Mouse (Mus musculus) intestine, embryonic 16.5 days (tissue): ENCODE data around the gene Gabrg3. TPM values are rescaled to one million over a fixed set of nuclear protein-coding genes. Genes with fewer than 3 reads are reported as not detected.

Experiments
- ATAC-seq: fragments of 200-750 bp; cut with Nextera tagmentation; 2 replicates; pipeline ENCODE4 v1.8.0; 2017; ENCODE audit warnings: moderate TSS enrichment, moderate library complexity
- H3K27ac ChIP-seq: fragments of 300-500 bp; sonication (generic); 2 replicates; pipeline ENCODE4 v1.5.1; 2014; ENCODE audit warnings: mild to moderate bottlenecking, low read length
- H3K27me3 ChIP-seq: fragments of 300-500 bp; sonication (generic); replicated peaks from 2 replicates; pipeline ENCODE4 v1.6.1; 2014; ENCODE audit warnings: low read length, control low read depth, mixed read lengths; ENCODE audit not compliant: control insufficient read depth, insufficient read depth
- H3K36me3 ChIP-seq: fragments of 300-500 bp; sonication (generic); 2 replicates; pipeline ENCODE4 v1.6.1; 2014; ENCODE audit warnings: low read length, control low read depth; ENCODE audit not compliant: control insufficient read depth, insufficient read depth
- H3K4me1 ChIP-seq: fragments of 300-500 bp; sonication (generic); 2 replicates; pipeline ENCODE4 v1.6.1; 2014; ENCODE audit warnings: low read length, control low read depth, mixed read lengths; ENCODE audit not compliant: control insufficient read depth, insufficient read depth
- H3K4me2 ChIP-seq: fragments of 300-500 bp; sonication (generic); 2 replicates; pipeline ENCODE4 v1.6.1; 2014; ENCODE audit warnings: low read depth, low read length, control low read depth
- H3K4me3 ChIP-seq: fragments of 300-500 bp; sonication (generic); 2 replicates; pipeline ENCODE4 v1.5.1; 2014; ENCODE audit warnings: mild to moderate bottlenecking, low read length
- H3K9ac ChIP-seq: fragments of 300-500 bp; sonication (generic); 2 replicates; pipeline ENCODE4 v1.6.1; 2014; ENCODE audit warnings: low read depth, low read length
- H3K9me3 ChIP-seq: fragments of 300-500 bp; sonication (generic); 2 replicates; pipeline ENCODE4 v1.6.1; 2016; ENCODE audit warnings: low read length, control low read depth; ENCODE audit not compliant: control insufficient read depth
- WGBS: fragments of 180-500 bp; shearing (Covaris S2); extraction: QIAGEN DNeasy Blood & Tissue Kit; methylation state at CpG from one replicate; pipeline ENCODE4 v1.1.7; 2014; 5-methylcytosine and 5-hydroxymethylcytosine counted together
- polyA plus RNA-seq: library from polyadenylated mRNA; unstranded; fragments of >200 nt; fragmentation: Nextera tagmentation; extraction: Ambion mirVana; gene quantifications from 2 replicates; pipeline ENCODE4 v1.2.1, GENCODE M21; 2015

Gene Gabrg3
- polyA plus RNA-seq, 1 experiment from 2014 or later, result 0.59 TPM

DNA sequence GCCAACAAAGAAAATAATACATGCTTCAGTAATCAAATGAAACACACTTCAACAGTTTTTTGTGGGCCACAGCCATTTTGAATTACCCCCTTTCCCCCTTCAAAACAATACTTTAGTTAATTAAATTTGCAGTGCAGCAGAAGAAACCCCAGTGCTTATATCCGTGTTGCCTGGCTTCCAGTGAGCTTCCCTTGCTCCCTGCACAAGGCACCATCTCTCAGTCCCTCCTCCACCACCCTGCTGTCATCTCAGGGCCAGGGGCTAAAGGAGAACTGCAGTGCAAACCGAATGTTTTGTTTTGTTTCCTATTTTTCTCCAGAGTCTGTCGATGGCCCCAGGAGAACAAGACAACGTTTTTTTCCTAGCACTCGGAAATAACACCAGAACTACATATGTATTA is 233.2 kb downstream of the Gabrg3 start:
- Histone ChIP-seq H3K4me1 (no peaks in the 10 kb centered on the region), H3K4me2 (no peak overlapping the region), H3K36me3 (no peaks in the 10 kb centered on the region), H3K4me3 (no peak overlapping the region), H3K9me3 (no peaks in the 10 kb centered on the region), H3K9ac (no peak overlapping the region), H3K27me3 (no peaks in the 10 kb centered on the region), H3K27ac (no peak overlapping the region)
- WGBS, result 42% methylated on average over 5 of the region's 5 CpGs
- no peak for ATAC-seq

GRCm38 (mm10) chr7:57150768-57151167 is 236.2 kb downstream of the Gabrg3 start:
- H3K4me2 ChIP-seq, result no peak overlapping the region
- H3K36me3 ChIP-seq, result no peaks in the 10 kb centered on the region
- H3K27ac ChIP-seq, result no peak overlapping the region
- WGBS, result 78% methylated on average over 5 of the region's 5 CpGs
- H3K27me3 ChIP-seq, result no peaks in the 10 kb centered on the region
- no peak for ATAC-seq
- no peak overlapping the region for H3K4me3 ChIP-seq
- no peaks in the 10 kb centered on the region for H3K4me1 ChIP-seq
- no peaks in the 10 kb centered on the region for H3K9me3 ChIP-seq
- no peak overlapping the region for H3K9ac ChIP-seq

DNA sequence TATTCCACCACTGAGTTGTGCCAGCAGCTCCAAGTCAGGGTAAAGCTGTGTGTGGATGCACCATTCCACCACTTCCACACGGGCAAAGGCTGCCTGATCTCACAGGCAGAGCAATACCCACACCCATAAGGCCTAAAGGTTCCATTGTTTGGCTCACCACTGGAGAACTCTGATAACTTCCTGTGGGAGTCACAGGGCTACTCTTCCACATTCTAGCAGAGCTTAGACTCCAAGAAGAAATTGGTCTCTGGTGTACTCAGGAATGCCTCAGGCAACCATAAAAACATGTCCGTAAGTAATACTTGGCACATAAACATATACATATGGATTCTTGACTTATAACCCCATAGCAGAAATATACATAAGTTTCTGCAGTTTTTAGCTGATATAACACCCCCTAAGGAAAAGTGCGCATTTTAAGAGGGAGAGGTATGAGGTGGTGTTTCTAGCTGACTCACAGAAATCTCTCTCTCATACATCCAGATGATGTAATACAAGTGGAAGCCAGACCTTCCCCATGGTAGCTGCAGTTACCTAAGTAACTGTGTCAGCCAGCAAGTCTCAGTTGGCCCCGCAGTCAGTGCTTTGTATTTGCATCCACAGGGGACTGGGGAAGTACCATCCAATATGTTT is 248.8 kb downstream of the Gabrg3 start:
- Histone ChIP-seq H3K4me3 (no peak overlapping the region), H3K4me1 (no peaks in the 10 kb centered on the region), H3K9me3 (no peaks in the 10 kb centered on the region), H3K9ac (no peak overlapping the region), H3K4me2 (no peak overlapping the region), H3K27ac (no peak overlapping the region), H3K27me3 (no peaks in the 10 kb centered on the region), H3K36me3 (no peaks in the 10 kb centered on the region)
- 83% methylated on average over 4 of the region's 4 CpGs for WGBS
- ATAC-seq, result no peak

DNA sequence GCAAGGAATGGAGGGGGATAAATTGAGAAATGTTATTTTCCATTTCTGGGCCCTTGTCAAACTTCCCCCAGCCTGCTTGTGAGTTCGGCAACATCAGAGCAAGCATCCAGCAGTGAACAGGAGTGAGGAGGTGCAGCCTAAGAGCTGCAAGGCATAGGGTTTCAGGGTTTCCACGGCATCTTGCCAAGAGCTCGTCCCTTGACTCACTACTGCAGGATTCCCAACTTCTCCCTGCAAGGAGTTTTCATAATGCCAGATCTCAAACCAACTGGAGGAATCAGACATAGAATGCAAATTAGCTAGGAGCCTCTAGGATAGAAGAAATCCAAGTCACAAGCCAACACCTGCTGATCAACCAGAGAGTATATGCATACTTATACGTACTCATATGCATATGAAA is 254.0 kb downstream of the Gabrg3 start:
- H3K9me3 ChIP-seq, result no peaks in the 10 kb centered on the region
- no peaks in the 10 kb centered on the region for H3K36me3 ChIP-seq
- no peak overlapping the region for H3K27ac ChIP-seq
- ATAC-seq, result no peak
- H3K9ac ChIP-seq, result no peak overlapping the region
- H3K4me2 ChIP-seq, result no peak overlapping the region
- H3K4me1 ChIP-seq, result no peaks in the 10 kb centered on the region
- WGBS, result 81% methylated on average over 4 of the region's 4 CpGs
- no peak overlapping the region for H3K4me3 ChIP-seq
- H3K27me3 ChIP-seq, result no peaks in the 10 kb centered on the region

GRCm38 (mm10) chr7:57132471-57132870 is 254.5 kb downstream of the Gabrg3 start:
- H3K27ac ChIP-seq, result no peak overlapping the region
- H3K4me2 ChIP-seq, result no peak overlapping the region
- H3K9ac ChIP-seq, result no peak overlapping the region
- H3K9me3 ChIP-seq, result no peaks in the 10 kb centered on the region
- no peaks in the 10 kb centered on the region for H3K27me3 ChIP-seq
- WGBS, result 78% methylated on average over 2 of the region's 2 CpGs
- no peaks in the 10 kb centered on the region for H3K4me1 ChIP-seq
- no peak overlapping the region for H3K4me3 ChIP-seq
- ATAC-seq, result no peak
- no peaks in the 10 kb centered on the region for H3K36me3 ChIP-seq

GRCm38 (mm10) chr7:57100065-57100464 is 286.9 kb downstream of the Gabrg3 start:
- Histone ChIP-seq H3K4me1 (no peaks in the 10 kb centered on the region), H3K4me2 (no peak overlapping the region), H3K9me3 (no peaks in the 10 kb centered on the region), H3K27ac (no peak overlapping the region), H3K27me3 (no peaks in the 10 kb centered on the region), H3K9ac (no peak overlapping the region), H3K36me3 (no peaks in the 10 kb centered on the region), H3K4me3 (no peak overlapping the region)
- ATAC-seq, result no peak
- WGBS, result 67% methylated on average over 3 of the region's 3 CpGs

- H3K9ac ChIP-seq, result no peak overlapping the region
- WGBS, result 68% methylated on average over 3 of the region's 3 CpGs
- H3K27ac ChIP-seq, result no peak overlapping the region
- no peak for ATAC-seq
- H3K9me3 ChIP-seq, result no peaks in the 10 kb centered on the region
- H3K4me1 ChIP-seq, result no peaks in the 10 kb centered on the region
- no peak overlapping the region for H3K4me2 ChIP-seq
- H3K27me3 ChIP-seq, result no peaks in the 10 kb centered on the region
- no peak overlapping the region for H3K4me3 ChIP-seq
- H3K36me3 ChIP-seq, result no peaks in the 10 kb centered on the region
Observed at GRCm38 (mm10) chr7:57082071-57082470, 304.9 kb downstream of the Gabrg3 start.

DNA sequence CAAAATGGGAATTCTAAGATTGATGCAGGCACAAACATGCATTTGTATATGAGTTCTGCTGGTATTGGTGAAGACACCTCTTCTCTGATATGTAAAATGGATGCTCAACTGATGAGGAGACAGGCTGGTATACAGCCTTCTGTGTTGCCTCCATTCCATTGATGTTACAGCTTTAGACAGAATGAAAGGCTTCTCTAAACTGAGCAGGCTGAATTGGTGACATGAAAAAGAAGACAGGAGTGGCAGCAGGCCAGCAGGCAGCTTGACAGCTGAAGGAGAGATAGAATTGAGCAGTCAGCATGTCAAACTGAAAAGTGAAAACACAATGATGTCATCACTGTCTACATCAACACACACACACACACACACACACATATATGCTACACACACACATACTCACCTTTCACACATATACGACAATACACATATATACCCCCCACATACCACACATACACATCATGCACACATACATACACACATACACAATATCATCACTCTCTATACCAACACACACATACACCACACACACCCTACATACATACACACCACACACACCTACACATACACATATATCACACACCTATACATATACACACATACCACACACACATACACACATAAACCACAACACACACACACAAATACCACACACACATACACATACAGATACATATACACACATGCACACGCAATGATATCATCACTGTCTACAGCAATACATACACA is 315.4 kb downstream of the Gabrg3 start:
- no peaks in the 10 kb centered on the region for H3K4me1 ChIP-seq
- H3K9ac ChIP-seq, result no peak overlapping the region
- no peak for ATAC-seq
- no peak overlapping the region for H3K27ac ChIP-seq
- 89% methylated on average over 2 of the region's 2 CpGs for WGBS
- H3K4me2 ChIP-seq, result no peak overlapping the region
- H3K4me3 ChIP-seq, result no peak overlapping the region
- no peaks in the 10 kb centered on the region for H3K36me3 ChIP-seq
- H3K9me3 ChIP-seq, result no peaks in the 10 kb centered on the region
- H3K27me3 ChIP-seq, result no peaks in the 10 kb centered on the region

- WGBS, result 94% methylated on average over 3 of the region's 3 CpGs
Observed at GRCm38 (mm10) chr7:57065398-57065797, 321.6 kb downstream of the Gabrg3 start.

More at GRCm38 (mm10) chr7:57065398-57065797, 321.6 kb downstream of the Gabrg3 start:
- Histone ChIP-seq H3K9me3 (no peaks in the 10 kb centered on the region), H3K4me3 (no peak overlapping the region), H3K9ac (no peak overlapping the region), H3K4me1 (no peaks in the 10 kb centered on the region), H3K36me3 (no peaks in the 10 kb centered on the region), H3K27me3 (no peaks in the 10 kb centered on the region), H3K4me2 (no peak overlapping the region), H3K27ac (no peak overlapping the region)
- no peak for ATAC-seq
